Mouse (Mus musculus) heart, postnatal 25 days (tissue): ENCODE measurements around the gene N4bp1. TPM values are rescaled to one million over a fixed set of nuclear protein-coding genes. Genes with fewer than 3 reads are reported as not detected.

Experiments used
- DNase-seq: peaks from one replicate; pipeline ENCODE4 v3.0.0; 2022; ENCODE audit warnings: low spot score
- intact Hi-C: fragments of 180-260 bp; cut with DNase I; formaldehyde crosslinking; loops from one replicate; pipeline ENCODE4 v1.15.1; 2025
- total RNA-seq, 2 experiments: library from RNA; stranded (reverse); gene quantifications; 2 replicates each; pipeline ENCODE4 v1.2.3; 2021

The N4bp1 gene
- total RNA-seq, 2 experiments from 2014 or later, result 15.7 to 16.9 TPM

GRCm38 (mm10) chr8:86835881-86836280 is 49.2 kb downstream of the N4bp1 start:
- DNase-seq, result no peak
- intact Hi-C loops, result no loop called here

- DNase-seq, result no peak
- intact Hi-C loops, result no loop called here
These were observed 50.4 kb downstream of the N4bp1 start for GRCm38 (mm10) chr8:86834496-86835260.

DNA sequence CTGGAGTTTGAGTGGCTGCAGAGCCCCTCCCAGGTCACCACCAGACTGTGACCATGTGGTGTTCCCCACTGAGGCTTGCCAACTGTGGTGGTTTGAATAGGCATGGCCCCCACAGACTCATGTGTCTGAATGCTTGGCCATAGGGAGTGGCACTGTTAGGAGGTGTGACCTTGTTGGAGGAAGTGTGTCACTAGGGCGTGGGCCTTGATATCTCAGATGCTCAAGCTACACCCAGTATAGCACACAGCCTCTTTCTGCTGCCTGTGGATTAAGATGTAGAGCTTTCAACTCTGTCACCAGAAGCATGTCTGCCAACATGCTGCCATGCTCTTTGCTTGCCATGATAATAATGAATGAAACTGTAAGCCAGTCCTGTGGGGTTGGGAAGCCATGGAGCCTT is 51.1 kb downstream of the N4bp1 start:
- intact Hi-C loops, result no loop called here
- DNase-seq, result no peak

DNA sequence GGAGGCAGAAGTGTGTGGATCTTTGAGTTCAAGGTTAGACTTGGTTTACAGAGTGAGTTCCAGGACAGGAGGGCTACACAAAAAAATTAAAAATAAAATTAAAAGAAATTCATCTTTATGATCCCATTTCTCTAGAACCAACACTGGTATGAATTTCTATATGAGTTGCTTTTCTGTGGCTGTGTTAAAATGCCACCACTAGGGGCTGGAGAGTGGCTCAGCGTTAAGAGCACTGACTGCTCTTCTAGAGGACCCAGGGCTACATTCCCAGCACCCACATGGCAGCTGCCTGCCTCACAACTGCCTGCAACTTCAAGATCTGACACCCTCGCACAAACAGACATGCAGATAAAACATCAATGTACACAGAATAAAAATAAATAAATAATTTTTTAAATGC is 56.1 kb downstream of the N4bp1 start:
- no peak for DNase-seq
- intact Hi-C loops, result no loop called here

DNA sequence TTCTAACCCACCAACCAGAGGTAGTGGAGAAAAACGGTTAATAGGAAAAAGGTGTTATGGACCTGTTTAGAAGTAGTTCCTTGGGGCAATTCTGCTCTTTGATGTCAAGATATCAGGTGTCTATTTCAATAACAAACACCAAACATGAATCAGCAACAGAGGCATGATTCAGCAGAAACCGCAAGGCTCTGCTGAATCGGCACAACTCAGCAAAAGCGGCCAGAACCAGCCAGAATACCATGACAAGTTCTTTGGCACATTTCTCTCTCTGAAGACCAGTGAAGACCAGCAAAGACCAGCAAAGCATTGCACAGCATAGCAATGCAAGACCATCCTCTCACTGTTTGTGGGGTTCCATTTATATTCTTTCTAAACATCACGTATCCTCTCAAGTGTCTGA is 57.9 kb downstream of the N4bp1 start:
- no peak for DNase-seq
- intact Hi-C loops, result no loop called here

- no peak for DNase-seq
- intact Hi-C loops, result no loop called here
These were observed 58.5 kb downstream of the N4bp1 start for GRCm38 (mm10) chr8:86826538-86826937.

DNA sequence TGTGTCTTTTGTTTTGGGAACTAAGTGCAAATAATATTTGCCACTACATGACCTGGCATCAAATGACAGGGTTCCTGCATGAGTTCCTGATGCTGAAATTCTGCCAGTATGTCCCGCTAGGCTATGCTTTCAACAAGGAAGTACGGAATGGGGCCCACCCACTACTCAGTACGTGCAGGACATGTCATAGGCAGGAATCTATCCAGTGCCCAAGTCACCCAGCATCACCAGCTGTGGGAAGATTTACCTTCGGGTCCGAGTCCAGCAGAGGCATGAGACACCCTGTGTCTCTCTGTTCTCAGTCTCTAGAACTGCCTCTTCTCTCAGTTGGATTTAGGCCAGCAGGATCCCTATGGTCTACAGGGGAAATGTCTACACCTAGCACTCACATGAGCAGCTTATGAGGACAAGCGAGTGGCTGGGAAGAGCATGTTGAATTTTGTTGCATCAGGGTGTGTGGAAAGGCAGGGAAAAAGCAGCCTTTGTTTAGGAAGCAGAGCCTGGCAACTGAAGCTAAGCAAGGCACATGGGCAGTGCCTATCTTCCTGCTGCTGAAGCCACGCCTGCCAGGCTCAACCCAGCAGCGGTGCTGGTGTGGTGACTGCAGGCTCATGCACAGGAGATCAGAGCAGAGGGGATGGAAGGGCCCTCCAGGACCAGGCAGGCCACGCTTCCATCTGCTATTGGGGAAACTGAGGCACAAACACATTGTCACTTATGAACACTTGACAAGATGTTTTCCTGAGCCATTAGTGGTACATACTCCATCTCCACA is 59.2 kb downstream of the N4bp1 start:
- intact Hi-C loops, result no loop called here
- DNase-seq, result no peak

DNA sequence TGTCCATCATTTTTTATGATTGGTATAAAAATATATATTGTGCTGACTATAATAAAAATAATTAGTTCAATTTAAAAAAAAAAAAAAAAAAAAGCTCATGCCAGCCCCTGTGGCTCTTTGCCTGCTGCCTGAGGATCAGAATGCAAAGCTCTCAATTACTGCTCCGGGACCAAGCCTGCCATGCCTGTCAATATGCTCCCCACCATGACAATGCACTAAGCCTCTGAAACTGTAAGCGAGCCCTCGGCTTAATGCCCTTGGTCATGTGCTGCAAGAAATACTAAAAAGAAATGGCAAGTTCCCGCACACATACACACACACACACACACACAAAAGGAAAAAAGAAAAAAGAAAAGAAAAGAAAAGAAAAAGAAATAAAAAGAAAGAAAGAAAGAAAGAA is 60.3 kb downstream of the N4bp1 start:
- DNase-seq, result no peak

DNA sequence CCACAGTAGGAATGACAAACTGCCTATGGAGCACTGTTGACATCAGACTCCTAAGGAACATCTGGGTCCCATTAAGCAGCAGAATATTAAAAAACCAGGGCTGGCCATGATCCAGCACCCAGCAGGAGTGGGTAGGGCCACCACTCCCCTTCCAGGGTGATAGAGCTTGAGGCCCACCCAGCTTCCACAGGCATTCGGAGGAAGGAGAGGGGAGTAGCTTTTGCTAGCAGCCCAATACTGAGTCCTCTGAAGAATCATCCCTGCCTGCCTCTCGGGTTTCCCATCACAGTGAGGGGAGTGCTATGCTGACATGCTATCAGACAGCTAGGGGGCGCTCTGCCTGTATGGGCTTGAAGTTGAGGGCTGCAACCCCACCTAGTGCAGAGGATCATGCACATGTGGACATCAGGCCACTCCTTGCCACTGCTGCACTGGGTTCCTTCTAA is 64.3 kb downstream of the N4bp1 start:
- no peak for DNase-seq
- intact Hi-C loops, result loop anchor here (5.0 kb wide), 1 partner anchor 82 kb away; no protein-coding TSS in a partner anchor

More for the DNA sequence above, 60.3 kb downstream of the N4bp1 start:
- intact Hi-C loops, result loop anchor here (5.0 kb wide), 1 partner anchor 78 kb away; no protein-coding TSS in a partner anchor

DNA sequence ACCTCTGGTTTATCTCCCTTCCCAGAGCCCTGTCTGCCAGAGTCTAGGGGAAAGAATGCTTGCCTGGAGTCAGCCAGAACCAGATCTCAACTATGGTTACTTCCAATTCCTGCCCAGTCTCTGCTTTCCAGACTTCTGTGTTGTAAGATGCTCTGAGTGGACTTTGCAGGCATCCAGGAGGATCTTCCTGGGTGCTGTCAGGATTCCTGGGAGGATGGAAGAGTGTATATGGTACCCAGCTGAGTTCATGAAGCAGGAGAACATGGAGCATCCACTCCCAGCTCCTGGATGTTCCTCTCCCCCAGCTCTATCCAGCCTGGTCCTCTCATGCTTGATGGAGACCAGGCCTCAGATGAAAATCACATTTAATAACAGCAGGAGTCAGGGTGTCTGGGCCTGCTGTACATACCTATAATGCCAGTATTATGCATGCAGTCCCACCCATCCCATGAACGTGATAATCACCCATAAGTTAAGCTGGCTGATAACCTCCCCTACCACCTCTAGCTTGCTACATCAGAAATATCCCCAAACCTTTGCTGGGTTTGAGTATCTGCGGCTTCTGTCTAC is 64.8 kb downstream of the N4bp1 start:
- DNase-seq, result no peak
- intact Hi-C loops, result loop anchor here (5.0 kb wide), 1 partner anchor 82 kb away; no protein-coding TSS in a partner anchor

GRCm38 (mm10) chr8:86819426-86819825 is 65.6 kb downstream of the N4bp1 start:
- no peak for DNase-seq
- intact Hi-C loops, result no loop called here

DNA sequence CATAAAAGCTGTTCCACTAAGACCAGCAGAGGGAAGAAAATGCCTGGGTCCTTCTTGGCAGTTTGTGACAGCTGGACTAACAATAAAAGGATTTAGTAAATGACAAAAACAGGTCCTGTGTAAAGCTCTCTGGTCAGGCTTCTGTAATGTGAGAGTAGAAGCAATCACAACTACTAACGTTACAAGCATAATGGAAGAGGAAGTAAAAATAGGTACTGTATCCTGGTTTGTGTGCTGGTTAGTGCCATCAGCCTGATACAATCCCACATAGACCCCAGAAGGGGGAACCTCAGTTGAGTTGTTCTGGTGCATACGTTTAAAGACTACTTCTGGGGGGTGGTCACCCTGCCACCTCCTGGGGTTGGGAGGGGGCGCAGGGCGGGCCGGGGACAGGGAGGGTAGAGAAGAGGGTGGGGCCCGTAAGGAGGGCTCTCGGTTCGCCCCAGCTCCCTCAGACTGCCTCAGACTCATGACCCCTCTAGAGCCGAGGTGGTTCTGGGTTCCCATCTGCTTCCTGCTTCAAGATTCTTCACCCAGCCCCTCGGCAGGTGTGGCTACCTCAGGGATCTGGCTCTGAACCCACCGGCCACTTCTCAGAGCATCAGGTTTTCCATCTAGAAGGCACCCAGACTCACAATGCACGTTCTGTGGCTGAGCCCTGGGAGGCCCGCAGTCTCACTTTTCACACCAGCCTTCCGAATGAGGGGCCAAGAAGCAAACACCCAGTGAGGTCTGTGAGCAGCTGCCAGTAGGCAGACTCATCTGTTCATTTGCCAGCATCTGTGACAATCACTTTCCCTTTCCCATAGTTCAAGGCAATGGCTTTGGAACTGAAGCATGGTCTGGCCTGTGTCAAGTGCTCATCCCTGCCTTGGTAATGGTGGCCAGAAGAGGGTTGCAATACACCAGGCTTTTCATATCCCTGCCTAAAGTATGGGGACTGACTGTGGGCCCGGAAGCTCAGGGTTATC is 75.8 kb downstream of the N4bp1 start:
- no peak for DNase-seq
- intact Hi-C loops, result no loop called here

DNA sequence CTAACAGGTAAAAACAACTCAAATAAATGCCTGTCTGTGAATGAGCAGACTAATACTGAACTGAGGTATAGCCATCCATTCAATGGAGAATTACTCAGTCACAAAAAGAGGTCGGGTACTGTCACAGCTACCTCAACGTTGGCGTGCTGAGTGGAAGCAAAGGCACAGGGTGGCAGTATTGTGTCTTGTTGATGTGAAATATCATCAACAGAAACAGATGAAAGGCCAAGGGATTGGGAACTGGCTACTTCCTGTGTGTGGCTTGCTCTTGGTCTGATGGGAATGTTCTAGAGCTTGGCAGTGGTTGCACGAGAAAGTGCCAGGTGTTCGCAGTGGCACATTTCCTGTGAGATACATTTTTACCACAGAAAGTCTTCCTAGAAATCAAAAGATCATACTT is 76.8 kb downstream of the N4bp1 start:
- intact Hi-C loops, result no loop called here
- DNase-seq, result no peak

DNA sequence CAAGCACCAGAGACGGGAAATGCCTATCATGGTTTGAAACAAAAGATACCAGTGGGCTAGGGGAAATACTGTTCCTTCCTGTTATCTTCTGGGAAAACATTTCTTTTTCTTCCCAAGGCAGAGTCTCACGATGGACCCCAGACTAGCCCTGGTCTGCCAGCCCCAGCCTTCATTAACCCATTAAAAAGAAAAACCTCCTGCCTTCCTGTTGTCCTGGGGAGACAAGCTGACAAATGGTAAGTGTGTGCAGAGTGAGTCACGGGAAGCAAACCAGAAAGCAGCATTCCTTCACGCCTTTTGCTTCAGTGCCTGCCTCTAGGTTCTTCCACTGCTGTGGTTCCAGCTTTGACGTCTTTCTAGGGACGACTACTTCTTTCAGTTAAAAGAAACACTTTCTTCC is 83.1 kb downstream of the N4bp1 start:
- intact Hi-C loops, result no loop called here
- DNase-seq, result no peak

DNA sequence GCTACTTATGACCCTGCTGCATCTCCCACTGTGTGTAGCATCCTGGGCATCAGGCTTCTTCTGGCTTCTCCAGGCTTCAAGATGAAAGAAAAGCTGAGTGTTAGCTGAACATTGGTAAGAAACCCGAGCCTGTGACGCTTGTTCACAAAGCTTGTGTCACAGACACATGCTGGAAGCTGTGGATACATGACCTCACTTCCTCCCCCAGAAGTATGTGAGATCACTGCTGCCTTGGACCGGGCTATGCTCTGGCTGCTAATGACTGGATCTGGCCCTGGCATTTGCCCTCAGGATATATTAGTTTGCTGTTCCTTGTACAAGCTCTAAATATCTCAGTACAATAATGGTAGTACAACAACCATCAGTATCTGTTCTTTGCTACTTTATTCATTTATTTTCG is 84.1 kb downstream of the N4bp1 start:
- DNase-seq, result no peak
- intact Hi-C loops, result no loop called here

DNA sequence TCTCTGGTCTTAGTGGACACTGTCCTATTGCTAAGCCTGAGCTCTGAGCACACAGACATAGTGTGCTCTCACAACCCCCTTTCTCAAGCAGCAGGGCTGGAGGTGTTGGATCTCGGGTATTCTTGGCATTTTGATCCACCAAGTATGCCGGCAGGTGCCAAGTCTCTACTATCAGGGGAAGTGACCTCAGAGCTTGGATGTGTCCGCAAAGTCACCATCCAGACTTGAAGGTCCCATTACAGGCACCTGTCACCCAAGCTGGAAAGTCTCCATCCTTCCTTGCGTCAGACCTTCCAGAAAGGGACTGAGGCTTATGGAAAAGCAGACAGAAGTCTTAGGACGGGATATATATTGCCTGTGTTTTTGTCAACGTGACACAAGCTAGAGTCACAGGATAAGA is 86.9 kb downstream of the N4bp1 start:
- intact Hi-C loops, result no loop called here
- no peak for DNase-seq

GRCm38 (mm10) chr8:86797705-86798104 is 87.4 kb downstream of the N4bp1 start:
- intact Hi-C loops, result no loop called here

GRCm38 (mm10) chr8:86794716-86795115 is 90.3 kb downstream of the N4bp1 start:
- intact Hi-C loops, result no loop called here
- no peak for DNase-seq

More at GRCm38 (mm10) chr8:86797705-86798104, 87.4 kb downstream of the N4bp1 start:
- no peak for DNase-seq

GRCm38 (mm10) chr8:86791542-86791941 is 93.5 kb downstream of the N4bp1 start:
- intact Hi-C loops, result no loop called here
- no peak for DNase-seq

DNA sequence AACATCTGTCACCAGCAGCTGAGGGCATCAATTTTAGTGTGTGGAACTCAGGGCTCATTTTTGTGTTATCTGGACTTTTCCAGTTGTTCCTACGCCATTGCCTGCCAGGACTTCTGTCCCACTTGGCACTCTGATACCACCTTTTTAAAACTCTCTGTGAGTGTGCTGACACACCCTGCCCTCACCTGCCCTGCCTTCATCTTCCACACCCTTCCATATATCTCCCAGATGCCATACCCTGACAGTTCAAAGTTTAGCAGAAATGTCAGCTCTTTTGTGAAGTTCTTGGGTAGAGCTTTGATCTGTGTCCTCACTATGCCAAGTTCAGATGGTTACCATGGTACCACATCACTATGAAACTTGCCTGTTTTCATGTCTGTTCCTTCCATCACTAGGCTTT is 95.5 kb downstream of the N4bp1 start:
- intact Hi-C loops, result loop anchor here (5.0 kb wide), 1 partner anchor 113 kb away; no protein-coding TSS in a partner anchor
- DNase-seq, result no peak
